2 mouse cellular contexts compared by ENCODE assay signal in genomic region chr7:139937138-139937537, GRCm38 (mm10).
TF ChIP-seq lines count a peak whose summit lies in the region.

No protein-coding gene starts in this region.

TF ChIP-seq in CH12.LX, 34 proteins besides CTCF, POLR2A, EP300 and RAD21:
- TF ChIP-seq BHLHE40 (IDR thresholded peaks at IDR 0.05; ENCODE audit: low read depth, low read length) (no peak), GABPA (IDR thresholded peaks at IDR 0.05; ENCODE audit: insufficient replicate concordance, low read depth, low read length) (no peak), TCF12 (IDR thresholded peaks at IDR 0.05; ENCODE audit: low read depth, low read length) (peak; percentile 5; the same call in 1 of the 2 replicates)
TF ChIP-seq in CH12.LX: peak in this region for 1.

TF ChIP-seq in ES-E14, 5 proteins besides CTCF, POLR2A, EP300 and RAD21:
- TF ChIP-seq ZC3H11A (IDR thresholded peaks at IDR 0.05; ENCODE audit: borderline replicate concordance, low read depth, low read length) (no peak), CHD2 (IDR thresholded peaks at IDR 0.05; ENCODE audit: low read depth, low read length) (0 out of 2 replicates have a peak, but pooled peaks have one; percentile 25)
TF ChIP-seq in ES-E14: peak in this region for 1.
